Mouse (Mus musculus): ENCODE measurements around the gene Hoxb6.

Gene Hoxb6

DNA sequence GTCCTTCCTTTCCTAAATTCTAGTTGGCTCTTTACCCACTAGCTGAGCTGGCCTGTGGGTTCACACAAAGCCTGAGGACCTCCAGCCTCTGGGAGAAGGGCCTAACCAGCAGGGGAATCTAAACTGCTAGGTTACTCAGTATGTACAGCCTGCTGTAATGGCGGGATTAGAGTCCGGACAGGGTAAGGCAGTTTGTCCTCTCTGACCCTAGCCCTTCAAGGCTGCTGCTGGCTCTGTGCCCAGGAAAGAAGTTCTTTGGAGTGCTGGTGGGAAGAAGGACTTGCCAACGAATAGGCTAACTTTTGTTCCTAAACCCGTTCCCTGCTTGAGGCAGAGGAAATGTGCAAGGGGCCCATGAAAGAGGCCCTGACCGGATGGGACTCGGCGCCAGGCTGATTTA, 26.3 kb upstream of the Hoxb6 start:
- H3K4me3 ChIP-seq (replicated peaks; ENCODE audit: low read length), result no peak overlapping the region
- TF ChIP-seq NANOG (IDR thresholded peaks at IDR 0.05; ENCODE audit: borderline replicate concordance, low read length) (no peak), CTCF (conservative IDR thresholded peaks at IDR 0.05; ENCODE audit: low read length) (no peak), POU5F1 (IDR thresholded peaks at IDR 0.05; ENCODE audit: borderline replicate concordance, low read length) (no peak)
- H3K9me3 ChIP-seq (ENCODE audit: low read length), result peaks cover 7% of the 10 kb centered on the region; the same call in 1 of the 2 replicates
- H3K4me1 ChIP-seq (replicated peaks; ENCODE audit: low read depth, low read length), result peaks cover 31% of the 10 kb centered on the region
- H3K36me3 ChIP-seq (ENCODE audit: insufficient read depth, low read length), result peaks cover 12% of the 10 kb centered on the region
- peaks cover 96% of the 10 kb centered on the region for H3K27me3 ChIP-seq (ENCODE audit: insufficient read depth, low read length)

DNA sequence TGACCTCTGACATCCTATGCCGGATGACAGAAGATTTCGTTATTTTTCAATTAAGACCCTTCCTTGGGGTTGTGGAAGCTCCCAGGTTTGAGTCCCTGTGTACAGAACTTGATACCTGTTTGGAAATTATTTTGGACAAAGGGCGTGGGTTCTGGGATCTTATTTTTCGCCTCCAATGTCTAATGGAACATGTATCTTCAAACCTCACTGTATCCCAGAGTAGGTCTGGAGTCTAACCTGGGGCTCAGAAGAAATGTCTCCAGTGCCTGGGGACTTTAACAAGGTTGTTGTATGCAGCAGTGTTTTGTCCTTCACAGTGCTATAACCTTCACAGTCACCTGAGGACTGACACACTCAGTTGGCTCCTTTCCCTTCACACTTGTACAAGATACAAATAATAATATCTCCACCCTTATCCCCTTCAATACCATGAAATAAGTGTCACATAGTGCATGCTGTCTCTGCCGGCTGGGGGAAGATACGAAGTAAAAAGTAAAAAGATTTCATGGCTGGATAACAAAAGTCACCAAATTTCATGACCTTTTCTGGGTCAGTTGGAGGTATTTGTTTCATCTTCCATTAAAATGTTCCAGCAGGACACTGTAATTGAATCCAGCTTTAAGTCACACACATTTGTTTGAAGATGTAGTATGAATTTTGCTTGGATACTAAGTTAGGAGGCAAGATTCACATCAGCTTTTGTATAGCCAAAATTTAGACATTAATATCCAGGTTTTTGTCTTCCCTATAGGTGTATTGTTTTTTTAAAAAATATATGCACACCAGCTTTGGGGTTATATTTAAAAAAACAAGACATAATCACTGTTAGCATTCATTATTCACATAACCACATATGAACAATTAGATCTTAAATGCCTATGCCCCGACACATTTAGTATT, 25.0 kb upstream of the Hoxb6 start:
- TF ChIP-seq POU5F1 (IDR thresholded peaks at IDR 0.05; ENCODE audit: borderline replicate concordance, low read length), result no peak
- Histone ChIP-seq H3K27me3 (ENCODE audit: insufficient read depth, low read length) (peaks cover 97% of the 10 kb centered on the region), H3K4me1 (replicated peaks; ENCODE audit: low read depth, low read length) (peaks cover 33% of the 10 kb centered on the region), H3K36me3 (ENCODE audit: insufficient read depth, low read length) (peaks cover 12% of the 10 kb centered on the region), H3K4me3 (replicated peaks; ENCODE audit: low read length) (no peak overlapping the region), H3K9me3 (ENCODE audit: low read length) (peaks cover 7% of the 10 kb centered on the region; the same call in 1 of the 2 replicates)

DNA sequence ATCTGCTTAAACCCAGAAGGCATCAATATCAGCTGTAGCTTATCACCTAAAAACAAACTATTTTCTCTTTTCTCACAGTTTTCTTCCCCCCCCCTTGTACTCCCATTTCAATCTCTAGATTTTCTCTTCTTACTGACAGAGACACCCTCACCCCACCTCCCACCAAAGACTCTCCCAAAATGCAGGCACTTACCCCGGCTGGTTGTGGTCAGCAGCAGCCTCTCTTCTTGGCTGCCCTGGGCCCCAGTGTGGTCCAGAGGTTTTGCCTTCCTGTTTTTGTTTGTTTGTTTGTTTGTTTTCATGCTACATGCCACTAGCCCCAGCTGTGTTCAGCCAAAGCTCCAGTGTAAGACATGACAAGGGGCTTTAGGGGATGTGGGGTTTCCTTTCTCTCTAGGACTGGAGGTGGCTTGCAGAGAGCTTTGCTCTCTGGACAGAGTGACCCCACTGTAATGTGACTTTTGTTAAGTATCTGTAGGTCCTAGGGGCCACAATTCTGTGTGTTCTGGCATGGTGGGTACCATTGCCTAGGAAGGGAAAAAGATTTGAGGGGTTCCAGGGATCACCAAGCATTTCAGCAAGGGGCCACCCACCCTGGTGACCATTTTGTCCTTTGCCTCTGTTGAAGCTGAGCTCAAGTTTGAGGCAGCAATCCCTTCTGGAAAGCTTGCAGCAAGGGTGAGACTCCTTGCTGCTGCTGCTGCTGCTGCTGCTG, 24.1 kb upstream of the Hoxb6 start:
- Histone ChIP-seq H3K4me1 (replicated peaks; ENCODE audit: low read depth, low read length) (peaks cover 37% of the 10 kb centered on the region), H3K36me3 (ENCODE audit: insufficient read depth, low read length) (peaks cover 7% of the 10 kb centered on the region), H3K9me3 (ENCODE audit: low read length) (peaks cover 7% of the 10 kb centered on the region; the same call in 1 of the 2 replicates), H3K27me3 (ENCODE audit: insufficient read depth, low read length) (peaks cover 97% of the 10 kb centered on the region), H3K4me3 (replicated peaks; ENCODE audit: low read length) (no peak overlapping the region)
- TF ChIP-seq POU5F1 (IDR thresholded peaks at IDR 0.05; ENCODE audit: borderline replicate concordance, low read length), result no peak
- TF ChIP-seq NANOG (IDR thresholded peaks at IDR 0.05; ENCODE audit: borderline replicate concordance, low read length), result no peak
- TF ChIP-seq CTCF (conservative IDR thresholded peaks at IDR 0.05; ENCODE audit: low read length), result no peak

DNA sequence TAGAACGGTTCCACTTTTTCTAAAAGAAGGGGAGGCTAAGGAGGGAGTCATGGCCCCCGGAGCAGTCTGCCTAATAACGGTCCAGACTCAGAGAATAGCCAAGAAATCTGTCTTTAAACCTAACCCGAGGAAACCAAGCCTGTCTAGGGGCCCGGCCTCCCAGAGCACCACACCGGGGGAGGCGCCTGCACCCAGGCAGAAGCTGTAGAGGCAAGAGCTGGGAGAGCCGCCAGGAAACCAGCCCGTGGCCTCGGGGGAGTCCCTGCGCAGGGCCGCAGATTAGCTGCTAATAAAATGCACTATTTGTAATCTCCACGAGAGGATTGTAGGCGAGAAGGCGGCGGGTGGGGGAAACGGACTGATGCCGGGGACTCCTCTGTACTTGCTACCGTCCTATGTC, 22.4 kb upstream of the Hoxb6 start:
- Histone ChIP-seq H3K9me3 (ENCODE audit: low read length) (peaks cover 3% of the 10 kb centered on the region; the same call in 1 of the 2 replicates), H3K27me3 (ENCODE audit: insufficient read depth, low read length) (peaks cover 97% of the 10 kb centered on the region), H3K4me1 (replicated peaks; ENCODE audit: low read depth, low read length) (peaks cover 25% of the 10 kb centered on the region), H3K36me3 (ENCODE audit: insufficient read depth, low read length) (peaks cover 3% of the 10 kb centered on the region; the same call in 1 of the 2 replicates), H3K4me3 (replicated peaks; ENCODE audit: low read length) (0 out of 2 replicates have a peak overlapping the region, but pooled peaks have one; percentile 20)
- TF ChIP-seq POU5F1 (IDR thresholded peaks at IDR 0.05; ENCODE audit: borderline replicate concordance, low read length), result no peak
- TF ChIP-seq CTCF (conservative IDR thresholded peaks at IDR 0.05; ENCODE audit: low read length), result no peak
- TF ChIP-seq NANOG (IDR thresholded peaks at IDR 0.05; ENCODE audit: borderline replicate concordance, low read length), result no peak

DNA sequence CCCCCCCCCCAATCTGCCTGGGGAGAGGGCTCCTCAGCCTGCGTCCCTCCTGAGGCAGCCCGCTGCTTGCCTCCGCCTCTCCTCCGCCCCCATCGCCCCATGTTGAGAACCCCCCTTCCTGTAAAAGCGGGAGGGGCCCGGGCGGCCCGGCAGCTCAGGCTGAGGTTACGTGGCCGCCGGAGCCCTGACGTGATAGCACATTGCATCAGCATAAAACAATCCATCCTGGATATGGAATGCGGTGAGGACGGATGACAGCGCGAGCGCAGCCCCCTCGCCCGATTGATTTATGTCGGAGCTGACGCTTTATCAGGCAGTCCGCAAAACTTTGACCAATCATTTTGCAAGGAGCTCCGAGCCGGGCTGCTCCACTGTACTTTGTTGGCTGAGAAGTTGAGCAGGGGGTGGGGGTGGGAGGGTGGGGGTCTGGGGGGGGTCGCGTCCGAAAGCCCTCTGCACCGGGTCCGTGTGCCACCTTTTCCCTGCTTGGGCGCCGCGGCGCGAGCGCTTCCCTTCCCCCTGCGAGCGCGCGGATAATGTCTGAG, 21.2 kb upstream of the Hoxb6 start, which contains the start of gene Hoxb9:
Gene Hoxb9, plus strand, starts transcription at position 462 of the 545 bp plus-strand sequence.
- Histone ChIP-seq H3K9me3 (ENCODE audit: low read length) (no peaks in the 10 kb centered on the region), H3K4me1 (replicated peaks; ENCODE audit: low read depth, low read length) (peaks cover 25% of the 10 kb centered on the region), H3K36me3 (ENCODE audit: insufficient read depth, low read length) (no peaks in the 10 kb centered on the region), H3K4me3 (replicated peaks; ENCODE audit: low read length) (peak within 1 kb of the TSS; percentile 71), H3K27me3 (ENCODE audit: insufficient read depth, low read length) (peaks cover 97% of the 10 kb centered on the region)
- TF ChIP-seq NANOG (IDR thresholded peaks at IDR 0.05; ENCODE audit: borderline replicate concordance, low read length) (no peak), POU5F1 (IDR thresholded peaks at IDR 0.05; ENCODE audit: borderline replicate concordance, low read length) (no peak)

DNA sequence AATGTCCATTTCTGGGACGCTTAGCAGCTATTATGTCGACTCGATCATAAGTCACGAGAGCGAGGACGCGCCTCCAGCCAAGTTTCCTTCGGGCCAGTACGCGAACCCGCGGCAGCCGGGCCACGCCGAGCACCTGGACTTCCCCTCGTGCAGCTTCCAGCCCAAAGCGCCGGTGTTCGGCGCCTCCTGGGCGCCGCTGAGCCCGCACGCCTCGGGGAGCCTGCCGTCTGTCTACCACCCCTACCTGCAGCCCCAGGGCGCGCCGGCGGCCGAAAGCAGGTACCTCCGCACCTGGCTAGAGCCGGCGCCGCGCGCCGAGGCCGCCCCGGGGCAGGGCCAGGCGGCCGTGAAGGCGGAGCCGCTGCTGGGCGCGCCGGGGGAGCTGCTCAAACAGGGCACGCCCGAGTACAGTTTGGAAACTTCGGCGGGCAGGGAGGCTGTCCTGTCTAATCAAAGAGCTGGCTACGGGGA, 20.7 kb upstream of the Hoxb6 start:
- Histone ChIP-seq H3K4me3 (replicated peaks; ENCODE audit: low read length) (peak overlapping the region; percentile 71), H3K4me1 (replicated peaks; ENCODE audit: low read depth, low read length) (peaks cover 26% of the 10 kb centered on the region), H3K27me3 (ENCODE audit: insufficient read depth, low read length) (peaks cover 97% of the 10 kb centered on the region), H3K36me3 (ENCODE audit: insufficient read depth, low read length) (no peaks in the 10 kb centered on the region), H3K9me3 (ENCODE audit: low read length) (no peaks in the 10 kb centered on the region)
- TF ChIP-seq POU5F1 (IDR thresholded peaks at IDR 0.05; ENCODE audit: borderline replicate concordance, low read length) (no peak), NANOG (IDR thresholded peaks at IDR 0.05; ENCODE audit: borderline replicate concordance, low read length) (no peak), CTCF (conservative IDR thresholded peaks at IDR 0.05; ENCODE audit: low read length) (no peak)

DNA sequence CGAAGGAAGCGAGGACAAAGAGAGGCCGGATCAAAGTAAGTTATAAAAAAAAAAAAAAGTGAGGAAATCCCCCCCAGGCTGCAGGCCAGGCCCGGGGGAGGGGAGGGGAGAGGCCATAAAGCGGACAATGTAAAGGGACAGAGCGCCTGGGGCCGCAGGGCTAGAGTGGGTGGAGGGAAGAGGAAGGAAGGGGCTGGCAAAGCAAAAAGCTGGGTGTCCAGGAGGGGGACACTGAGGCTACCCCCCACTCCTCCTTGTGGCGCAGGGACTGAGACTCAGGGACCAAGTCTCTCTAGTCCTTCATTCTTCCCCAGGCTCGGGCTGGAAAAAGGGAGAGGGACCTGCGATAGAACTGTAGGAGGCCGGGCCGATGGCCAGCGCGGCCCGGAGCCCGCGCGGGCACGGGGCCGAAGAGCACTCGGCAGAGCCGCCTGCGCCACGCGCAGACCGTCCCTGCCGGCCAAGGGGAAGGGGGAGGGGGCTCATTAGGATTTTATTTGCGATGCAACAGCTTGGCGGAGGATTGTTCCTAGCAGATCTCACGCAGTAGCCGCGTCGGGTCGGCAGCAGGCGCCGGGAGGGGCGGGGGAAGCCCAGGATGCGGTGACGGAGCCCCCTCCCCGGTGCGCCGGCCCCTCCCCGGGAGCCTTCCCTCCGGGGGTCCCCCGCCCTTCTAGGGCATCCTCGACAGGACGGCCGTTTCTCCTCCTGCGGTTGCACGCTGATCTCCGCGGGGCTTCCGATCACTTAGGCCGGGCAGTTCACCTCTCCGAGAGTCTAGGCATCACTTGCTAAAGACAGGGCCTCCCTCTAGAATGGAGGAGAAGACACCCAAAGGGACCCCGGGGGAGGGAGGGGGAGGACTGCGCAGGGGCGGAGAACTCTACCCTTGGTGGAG, 20.0 kb upstream of the Hoxb6 start:
- Histone ChIP-seq H3K36me3 (ENCODE audit: insufficient read depth, low read length) (no peaks in the 10 kb centered on the region), H3K4me3 (replicated peaks; ENCODE audit: low read length) (peak overlapping the region; percentile 71), H3K4me1 (replicated peaks; ENCODE audit: low read depth, low read length) (peaks cover 32% of the 10 kb centered on the region), H3K9me3 (ENCODE audit: low read length) (no peaks in the 10 kb centered on the region), H3K27me3 (ENCODE audit: insufficient read depth, low read length) (peaks cover 97% of the 10 kb centered on the region)
- no peak for TF ChIP-seq CTCF (conservative IDR thresholded peaks at IDR 0.05; ENCODE audit: low read length)
- no peak for TF ChIP-seq NANOG (IDR thresholded peaks at IDR 0.05; ENCODE audit: borderline replicate concordance, low read length)
- TF ChIP-seq POU5F1 (IDR thresholded peaks at IDR 0.05; ENCODE audit: borderline replicate concordance, low read length), result no peak

All from E14TG2a.4 (cell line).